18 mouse cellular contexts compared by ENCODE assay signal in the genomic region with DNA sequence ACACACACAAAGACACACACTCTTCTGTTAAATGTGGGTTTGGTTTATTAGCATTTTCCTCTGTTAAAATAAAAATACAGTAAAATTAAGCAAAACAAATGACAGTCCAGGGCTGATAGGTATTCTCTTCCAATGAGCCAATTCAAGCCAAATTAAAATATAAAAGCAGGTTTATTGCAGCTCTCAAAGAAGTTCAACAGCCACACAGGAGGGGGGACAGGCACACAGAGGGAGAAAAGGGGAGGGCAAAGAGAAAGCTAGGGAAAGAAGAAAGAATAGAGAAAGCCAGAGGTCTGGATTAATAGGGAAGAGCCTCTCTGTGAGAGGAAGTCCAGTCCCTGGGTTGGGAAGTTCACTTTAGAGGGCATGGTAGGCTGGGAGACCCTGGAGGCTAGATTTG.
"Had no signal": no experiment of that assay in that cellular context is flagged by ENCODE, and none has a peak within 500 bp of the region (broad histone marks: within the 10 kb centered on the region; RNA-seq: fewer than 3 reads in every experiment).

No protein-coding gene starts in this region.

- H3K4me3 ChIP-seq: lung, embryonic 15.5 days; megakaryocyte, embryonic 14.5 days; midbrain, embryonic 13.5 days; midbrain, embryonic 15.5 days; neural tube, embryonic 12.5 days; stomach, embryonic 15.5 days had no signal

- DNase-seq: liver, postnatal 0 days; lung, adult 2 months; lung, postnatal 14 days; lung, postnatal 36 days; right cerebral cortex, postnatal 14 days; thymus, adult 2 months; thymus, postnatal 25 days; thymus, postnatal 4 days had no signal

- ATAC-seq: liver, postnatal 0 days; lung, postnatal 0 days; midbrain, embryonic 13.5 days; midbrain, embryonic 15.5 days had no signal

- H3K27me3 ChIP-seq: lung, embryonic 15.5 days; megakaryocyte, embryonic 14.5 days; midbrain, embryonic 13.5 days; midbrain, embryonic 15.5 days; neural tube, embryonic 12.5 days; stomach, embryonic 15.5 days had no signal

- H3K9me3 ChIP-seq: lung, embryonic 15.5 days; megakaryocyte, embryonic 14.5 days; midbrain, embryonic 13.5 days; midbrain, embryonic 15.5 days; neural tube, embryonic 12.5 days; stomach, embryonic 15.5 days had no signal

- H3K36me3 ChIP-seq: lung, embryonic 15.5 days; midbrain, embryonic 13.5 days; midbrain, embryonic 15.5 days; neural tube, embryonic 12.5 days; stomach, embryonic 15.5 days had no signal

- H3K27ac ChIP-seq: lung, embryonic 15.5 days; macrophage; midbrain, embryonic 13.5 days; midbrain, embryonic 15.5 days; neural tube, embryonic 12.5 days; stomach, embryonic 15.5 days; stomach, postnatal 0 days had no signal

- H3K9ac ChIP-seq: liver, postnatal 0 days; lung, embryonic 15.5 days; midbrain, embryonic 13.5 days; midbrain, embryonic 15.5 days; neural tube, embryonic 12.5 days; stomach, embryonic 15.5 days had no signal

- H3K4me2 ChIP-seq: lung, embryonic 15.5 days; midbrain, embryonic 11.5 days; midbrain, embryonic 13.5 days; midbrain, embryonic 15.5 days; neural tube, embryonic 12.5 days; stomach, embryonic 15.5 days had no signal

- H3K4me1 ChIP-seq: lung, embryonic 15.5 days; midbrain, embryonic 13.5 days; midbrain, embryonic 15.5 days; neural tube, embryonic 12.5 days; stomach, embryonic 15.5 days had no signal
